Mouse (Mus musculus) regulatory T cell (primary cell): ENCODE results near the gene Tmem74b.

Experiments used
- in situ Hi-C: fragments of 300-600 bp; cut with MboI, MseI; formaldehyde crosslinking; loops from one replicate; pipeline ENCODE4 v1.15.1; 2025; ENCODE audit warnings: high pct_unique_total_duplicates

The Tmem74b gene

GRCm38 (mm10) chr2:151701231-151702145, at the start of gene Tmem74b:
Gene Tmem74b, plus strand, starts transcription at chr2:151702008.
- in situ Hi-C loops, result no loop called here

GRCm38 (mm10) chr2:151652053-151652452, 49.8 kb upstream of the Tmem74b start:
- in situ Hi-C loops, result no loop called here

- in situ Hi-C loops, result no loop called here
Measured at GRCm38 (mm10) chr2:151668433-151668832, 33.4 kb upstream of the Tmem74b start, which contains the start of gene Rad21l. Gene Rad21l, minus strand, starts transcription at chr2:151668533.

GRCm38 (mm10) chr2:151670026-151670967, 31.5 kb upstream of the Tmem74b start:
- in situ Hi-C loops, result no loop called here

- in situ Hi-C loops, result no loop called here
Measured at GRCm38 (mm10) chr2:151670968-151671329, 30.9 kb upstream of the Tmem74b start.

GRCm38 (mm10) chr2:151676234-151676633, 25.6 kb upstream of the Tmem74b start:
- in situ Hi-C loops, result loop anchor here (25.0 kb wide), 1 partner anchor 1336 kb away; the partner anchor contains the start of gene Pdrg1

GRCm38 (mm10) chr2:151682357-151682756, 19.5 kb upstream of the Tmem74b start:
- in situ Hi-C loops, result loop anchor here (10.0 to 25.0 kb wide), 2 partner anchors 198 to 1330 kb away; partner anchors contain the start of gene Pdrg1

GRCm38 (mm10) chr2:151682976-151683375, 18.8 kb upstream of the Tmem74b start:
- in situ Hi-C loops, result loop anchor here (10.0 to 25.0 kb wide), 2 partner anchors 198 to 1329 kb away; partner anchors contain the start of gene Pdrg1

GRCm38 (mm10) chr2:151702146-151702850, 490 bp downstream of the Tmem74b start:
- in situ Hi-C loops, result no loop called here

GRCm38 (mm10) chr2:151702851-151703190, 1.0 kb downstream of the Tmem74b start:
- in situ Hi-C loops, result no loop called here

GRCm38 (mm10) chr2:151712647-151713046, 10.8 kb downstream of the Tmem74b start:
- in situ Hi-C loops, result no loop called here

- in situ Hi-C loops, result no loop called here
Measured at GRCm38 (mm10) chr2:151715526-151715925, 13.7 kb downstream of the Tmem74b start.

- in situ Hi-C loops, result no loop called here
Measured at GRCm38 (mm10) chr2:151716318-151717055, 14.7 kb downstream of the Tmem74b start.

GRCm38 (mm10) chr2:151724094-151724493, 22.3 kb downstream of the Tmem74b start:
- in situ Hi-C loops, result no loop called here

GRCm38 (mm10) chr2:151733151-151733865, 31.5 kb downstream of the Tmem74b start:
- in situ Hi-C loops, result no loop called here

- in situ Hi-C loops, result no loop called here
Measured at GRCm38 (mm10) chr2:151735422-151735821, 33.6 kb downstream of the Tmem74b start.

GRCm38 (mm10) chr2:151738460-151738859, 36.7 kb downstream of the Tmem74b start:
- in situ Hi-C loops, result no loop called here

GRCm38 (mm10) chr2:151739081-151739480, 37.3 kb downstream of the Tmem74b start:
- in situ Hi-C loops, result no loop called here

- in situ Hi-C loops, result no loop called here
Measured at GRCm38 (mm10) chr2:151739505-151739904, 37.7 kb downstream of the Tmem74b start.
